Mouse (Mus musculus): ENCODE measurements at regions not wholly inside any gene's neighbourhood (a gene's known extent, or its start where the extent isn't known, plus 50 kb on each side); places are given as distances from the start of the nearest gene placed in this dataset.

DNA sequence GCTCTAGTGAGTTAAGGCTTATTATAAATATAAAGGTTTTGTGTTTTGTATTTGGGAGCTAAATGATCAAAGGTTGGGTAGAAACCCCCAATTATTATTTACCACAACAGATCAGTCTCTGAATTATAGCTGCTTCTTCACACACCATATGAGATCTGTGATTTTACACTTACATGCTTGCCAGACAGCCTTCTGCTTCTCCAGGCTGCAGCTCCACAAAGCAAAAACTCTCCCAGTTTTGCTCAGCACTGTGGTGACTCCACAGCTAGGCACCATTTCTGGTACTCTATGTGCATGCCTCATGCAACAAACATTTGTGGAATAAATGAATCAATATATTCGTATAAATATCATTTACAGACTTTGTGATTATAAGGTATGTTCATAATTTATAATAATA is 199.4 kb upstream of the Gm10306 start:
- no peak for DNase-seq (ENCODE audit: low read depth, low spot score)
- Histone ChIP-seq H3K79me2 (ENCODE audit: control insufficient read depth, insufficient read depth, low read length, poor library complexity) (no peaks in the 10 kb centered on the region), H3K9ac (ENCODE audit: control insufficient read depth, low read depth, low read length, poor library complexity, severe bottlenecking) (no peak overlapping the region), H3K4me3 (ENCODE audit: control insufficient read depth in 1 of 2, insufficient read depth in 1 of 2, low read depth in 2 of 2, low read length in 2 of 2) (no peak overlapping the region), H3K27me3 (ENCODE audit: control insufficient read depth in 1 of 2, insufficient read depth in 2 of 2, low read length in 2 of 2) (no peaks in the 10 kb centered on the region), H3K36me3 (ENCODE audit: control insufficient read depth in 1 of 2, insufficient read depth in 2 of 2, low read length in 2 of 2) (no peaks in the 10 kb centered on the region), H3K9me3 (replicated peaks; ENCODE audit: insufficient read depth, low read length) (no peaks in the 10 kb centered on the region), H3K27ac (ENCODE audit: control insufficient read depth, low read depth, low read length) (no peak overlapping the region), H3K4me1 (ENCODE audit: control insufficient read depth in 1 of 2, insufficient read depth in 2 of 2, low read length in 2 of 2) (no peaks in the 10 kb centered on the region)
- TF ChIP-seq ZKSCAN1 (IDR thresholded peaks at IDR 0.05; ENCODE audit: low read depth, low read length): no peak
- no peak for TF ChIP-seq JUND (IDR thresholded peaks at IDR 0.05; ENCODE audit: low read depth, low read length)
- TF ChIP-seq CHD1 (IDR thresholded peaks at IDR 0.05; ENCODE audit: low read depth, low read length): no peak
- TF ChIP-seq E2F4 (IDR thresholded peaks at IDR 0.05; ENCODE audit: borderline replicate concordance, low read depth, low read length): no peak
- no peak for TF ChIP-seq ZNF384 (IDR thresholded peaks at IDR 0.05; ENCODE audit: low read depth, low read length)
- TF ChIP-seq MEF2A (IDR thresholded peaks at IDR 0.05; ENCODE audit: extremely low read depth, insufficient replicate concordance, low read depth, low read length, poor library complexity, severe bottlenecking): no peak
- TF ChIP-seq NRF1 (IDR thresholded peaks at IDR 0.05; ENCODE audit: insufficient read depth, low read depth, low read length, poor library complexity, severe bottlenecking): no peak

GRCm38 (mm10) chr4:94360810-94361527 is 195.4 kb upstream of the Gm10306 start:
- Histone ChIP-seq H3K9me3 (replicated peaks; ENCODE audit: insufficient read depth, low read length) (no peaks in the 10 kb centered on the region), H3K36me3 (ENCODE audit: control insufficient read depth in 1 of 2, insufficient read depth in 2 of 2, low read length in 2 of 2) (no peaks in the 10 kb centered on the region), H3K4me1 (ENCODE audit: control insufficient read depth in 1 of 2, insufficient read depth in 2 of 2, low read length in 2 of 2) (no peaks in the 10 kb centered on the region), H3K27ac (ENCODE audit: control insufficient read depth, low read depth, low read length) (no peak overlapping the region), H3K4me3 (ENCODE audit: control insufficient read depth in 1 of 2, insufficient read depth in 1 of 2, low read depth in 2 of 2, low read length in 2 of 2) (no peak overlapping the region), H3K9ac (ENCODE audit: control insufficient read depth, low read depth, low read length, poor library complexity, severe bottlenecking) (no peak overlapping the region), H3K27me3 (ENCODE audit: control insufficient read depth in 1 of 2, insufficient read depth in 2 of 2, low read length in 2 of 2) (no peaks in the 10 kb centered on the region), H3K79me2 (ENCODE audit: control insufficient read depth, insufficient read depth, low read length, poor library complexity) (no peaks in the 10 kb centered on the region)
- no peak for TF ChIP-seq NRF1 (IDR thresholded peaks at IDR 0.05; ENCODE audit: insufficient read depth, low read depth, low read length, poor library complexity, severe bottlenecking)
- TF ChIP-seq RCOR1 (IDR thresholded peaks at IDR 0.05; ENCODE audit: low read depth, low read length): no peak
- TF ChIP-seq GATA1 (IDR thresholded peaks at IDR 0.05; ENCODE audit: low read depth, low read length): no peak
- no peak for TF ChIP-seq MYC (IDR thresholded peaks at IDR 0.05; ENCODE audit: low read depth, low read length)
- no peak for TF ChIP-seq NELFE (IDR thresholded peaks at IDR 0.05; ENCODE audit: low read depth, low read length)
- no peak for TF ChIP-seq UBTF (IDR thresholded peaks at IDR 0.05; ENCODE audit: borderline replicate concordance, insufficient read depth, low read depth, low read length)
- TF ChIP-seq USF2 (IDR thresholded peaks at IDR 0.05; ENCODE audit: borderline replicate concordance in 1 of 2, insufficient read depth in 1 of 2, low read depth in 1 of 2, low read length in 2 of 2): no peak
- TF ChIP-seq ZC3H11A (IDR thresholded peaks at IDR 0.05; ENCODE audit: low read depth, low read length): no peak
- no peak for DNase-seq (ENCODE audit: low read depth, low spot score)
